Mouse (Mus musculus): ENCODE data around the gene Slc44a3.

Slc44a3 gene

DNA sequence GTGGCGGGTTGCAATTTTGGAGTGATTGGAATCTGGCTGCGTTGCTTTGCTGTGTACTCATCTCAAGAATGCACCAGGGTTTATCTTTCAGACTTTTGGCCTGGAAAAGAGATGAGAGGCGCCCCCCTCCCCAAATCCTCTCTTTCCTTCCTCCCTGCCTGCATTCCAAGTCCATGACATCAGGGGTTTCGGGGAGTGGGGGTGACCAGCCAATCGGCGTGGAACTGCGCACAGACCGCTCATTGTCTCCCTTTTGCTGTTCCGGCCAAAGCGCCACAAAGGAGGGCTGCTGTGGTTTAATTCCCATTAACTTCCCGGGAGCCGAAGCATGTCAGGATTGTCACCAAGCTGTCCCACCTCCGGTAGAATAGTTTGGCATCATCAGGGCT lies 104.7 kb downstream of the Slc44a3 start:
- DNase-seq (ENCODE audit: low read depth, low spot score), result peak; percentile 94

DNA sequence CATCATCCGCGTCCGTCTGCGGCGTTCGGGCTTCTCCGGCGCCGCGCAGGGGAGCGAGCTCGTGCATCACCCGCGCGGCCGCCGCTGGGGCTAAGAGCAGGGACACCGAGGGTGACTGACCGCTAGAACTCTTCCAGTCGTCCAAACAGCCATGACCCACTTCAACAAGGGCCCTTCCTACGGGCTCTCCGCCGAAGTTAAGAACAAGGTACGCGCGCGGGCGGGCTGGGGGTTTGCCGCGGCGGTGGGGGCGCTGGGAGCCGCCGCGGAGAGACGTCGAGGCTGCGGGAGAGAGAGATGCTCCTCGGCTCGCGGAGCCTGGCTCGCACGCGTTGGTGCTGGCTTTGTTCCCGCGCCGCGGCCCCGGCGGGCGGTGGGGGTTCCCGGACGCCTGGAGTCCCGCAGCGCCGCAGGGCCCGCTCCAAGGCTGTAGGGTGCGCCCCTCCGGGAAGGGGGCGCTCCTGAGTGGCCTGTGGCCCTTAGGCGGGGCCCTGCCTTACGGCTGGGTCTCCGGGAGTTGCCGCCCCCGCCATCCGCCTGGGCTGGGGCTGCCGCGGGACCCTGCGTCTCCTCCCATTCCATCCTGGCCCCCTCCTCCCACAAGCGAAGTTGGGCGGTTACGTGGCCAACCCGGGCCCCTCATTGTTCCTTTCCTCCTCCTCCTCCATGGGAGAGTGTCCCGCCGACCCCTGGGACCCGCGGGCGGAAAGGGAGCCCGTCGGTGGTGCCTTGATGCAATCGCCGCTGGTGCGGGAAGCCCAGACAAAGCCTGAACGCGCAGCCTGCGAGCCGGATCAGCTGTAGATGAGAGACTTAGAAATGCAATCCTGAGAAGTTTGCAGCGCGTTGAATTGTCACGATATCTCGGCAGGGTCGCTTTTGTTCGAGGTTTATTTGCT lies 105.3 kb downstream of the Slc44a3 start:
- peak; percentile 84 for DNase-seq (ENCODE audit: low read depth, low spot score)

DNA sequence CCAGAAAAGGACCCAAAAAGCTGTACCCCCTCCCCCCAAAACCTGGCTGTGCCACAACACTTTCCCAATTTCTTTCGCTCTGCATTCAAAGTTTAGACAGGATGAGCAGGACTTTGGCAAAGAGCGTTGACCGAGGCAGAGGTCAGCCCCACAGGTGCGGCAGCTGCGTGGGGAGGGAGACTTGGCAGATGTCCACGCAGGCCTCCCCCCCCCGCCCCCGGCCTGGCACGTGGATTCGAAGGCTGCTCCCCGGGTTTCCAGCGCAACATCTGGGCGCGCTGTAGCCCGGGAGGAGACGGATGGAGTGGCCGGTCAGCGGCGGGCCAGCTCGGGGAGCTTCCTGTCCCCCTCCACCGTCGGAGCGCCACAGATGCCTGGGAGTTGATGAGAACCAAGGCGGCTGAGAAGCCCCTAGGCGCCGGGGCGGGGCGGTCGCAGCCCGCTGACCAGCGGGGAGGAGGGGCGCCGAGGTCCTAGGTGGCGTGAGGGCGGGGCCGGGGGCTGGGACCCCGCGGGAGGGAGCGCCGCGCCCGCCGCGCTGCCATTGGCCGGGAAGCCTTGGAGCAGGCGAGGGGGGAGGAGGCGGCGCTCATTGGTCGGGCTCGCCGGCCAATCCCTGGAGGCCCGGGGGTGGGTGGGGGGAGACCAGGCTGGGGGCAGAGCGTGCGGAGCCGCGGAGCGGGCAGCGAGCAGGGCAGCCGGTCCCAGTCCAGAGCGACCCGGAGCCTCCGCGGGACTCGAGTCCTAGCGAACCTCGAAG lies 106.2 kb downstream of the Slc44a3 start, which contains the start of gene Cnn3:
Gene Cnn3, plus strand, starts transcription at position 637 of the 760 bp plus-strand sequence.
- peak; percentile 94 for DNase-seq (ENCODE audit: low read depth, low spot score)

DNA sequence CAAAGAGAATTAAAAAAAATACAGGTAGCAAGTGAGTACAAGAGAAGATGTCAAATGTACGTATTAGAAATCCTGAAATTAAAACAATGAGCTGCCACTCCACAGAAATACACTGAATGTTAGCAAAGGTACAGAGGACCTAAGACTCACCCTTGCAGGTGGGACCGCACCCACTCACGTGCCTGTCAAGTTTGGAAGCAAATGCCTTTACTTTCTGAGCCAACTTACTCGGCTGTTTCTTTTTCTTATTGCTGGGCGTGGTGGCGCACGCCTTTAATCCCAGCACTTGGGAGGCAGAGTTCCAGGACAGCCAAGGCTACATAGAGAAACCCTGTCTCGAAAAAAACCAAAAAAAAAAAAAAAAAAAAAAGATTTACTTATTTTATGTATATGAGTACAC lies 109.8 kb downstream of the Slc44a3 start:
- peak; percentile 52 for DNase-seq (ENCODE audit: low read depth, low spot score)

DNA sequence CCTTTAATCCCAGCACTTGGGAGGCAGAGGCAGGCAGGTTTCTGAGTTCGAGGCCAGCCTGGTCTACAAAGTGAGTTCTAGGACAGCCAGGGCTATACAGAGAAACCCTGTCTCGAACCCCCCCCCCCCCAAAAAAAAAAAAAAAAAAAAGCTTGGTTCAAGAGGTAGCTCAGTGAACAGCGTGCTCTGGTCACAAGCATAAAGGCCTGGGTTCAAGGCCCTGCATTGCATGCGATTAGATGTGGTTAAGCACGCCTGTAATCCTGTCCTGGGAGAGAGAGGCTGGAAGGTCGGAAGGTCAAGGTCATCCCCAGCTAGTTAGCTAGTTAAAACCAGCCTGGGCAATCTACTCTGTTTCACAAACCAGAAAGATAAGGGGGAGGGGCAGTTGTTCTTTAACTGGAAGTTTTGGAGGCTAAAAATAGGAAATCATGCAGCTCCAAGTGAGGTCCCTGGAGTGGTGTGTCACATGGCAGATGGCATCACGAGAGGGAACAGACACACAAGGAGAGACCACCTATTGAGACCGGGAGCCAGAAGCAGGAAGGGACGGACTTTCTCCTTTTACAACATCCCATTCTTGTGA lies 113.3 kb downstream of the Slc44a3 start:
- peak; percentile 99 for DNase-seq (ENCODE audit: low read depth, low spot score)

DNA sequence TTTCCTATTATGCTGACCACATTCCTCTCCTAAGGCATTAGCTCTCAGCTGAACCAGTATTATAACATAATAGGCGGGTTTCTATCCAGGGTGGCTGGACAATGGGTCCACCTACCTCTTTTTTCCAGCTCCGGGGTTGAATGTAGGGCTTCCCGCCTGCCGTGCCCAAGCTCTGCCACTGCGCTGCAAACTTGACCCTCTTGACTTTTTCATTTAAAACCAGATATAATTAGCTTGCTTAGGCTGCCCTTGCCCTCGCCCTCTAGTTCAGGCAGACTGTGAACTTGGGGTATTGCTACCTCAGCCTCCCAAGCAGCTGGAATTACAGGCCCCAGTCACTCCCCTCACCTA lies 114.0 kb downstream of the Slc44a3 start:
- peak; percentile 72 for DNase-seq (ENCODE audit: low read depth, low spot score)

DNA sequence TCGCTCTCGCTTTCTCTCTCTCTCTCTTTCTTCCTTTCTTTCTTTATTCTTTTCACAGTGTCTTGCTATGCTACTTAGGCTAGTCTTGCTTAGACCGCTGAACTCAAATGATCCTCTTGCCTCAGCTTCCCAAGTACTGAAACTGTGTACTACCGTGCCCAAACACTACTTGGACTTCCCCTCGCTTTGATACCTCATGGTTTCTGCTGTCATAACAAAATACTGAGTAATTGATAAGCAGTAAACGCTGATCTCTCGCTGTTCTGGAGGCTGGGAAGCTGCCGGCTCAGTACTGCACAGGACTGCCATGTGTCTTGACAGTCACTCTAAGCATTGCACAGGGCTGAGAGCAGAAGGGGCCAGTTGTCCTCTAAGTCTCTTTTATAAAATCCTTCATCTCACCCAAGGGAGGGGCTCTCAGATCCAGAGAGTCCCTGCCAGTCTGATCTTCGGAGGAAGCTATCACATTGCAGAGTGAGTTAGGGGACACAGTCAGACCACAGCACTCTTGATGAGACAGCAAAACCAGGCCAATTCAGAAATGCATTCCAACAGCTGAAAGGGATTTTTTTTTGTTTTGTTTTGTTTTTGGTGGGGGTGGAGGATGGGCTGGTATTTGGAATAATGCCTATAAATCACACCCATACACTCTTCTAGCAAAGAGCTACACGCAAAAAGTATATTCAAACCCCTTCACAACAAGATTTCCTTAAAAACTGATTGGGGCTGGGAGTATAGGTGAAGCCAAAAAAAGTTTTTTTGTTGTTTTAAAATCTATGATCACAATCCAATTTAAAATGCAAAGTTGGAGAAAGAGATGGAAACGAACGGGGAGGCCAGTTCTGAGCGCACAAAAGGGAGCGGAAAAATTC lies 114.6 kb downstream of the Slc44a3 start:
- peak; percentile 57 for DNase-seq (ENCODE audit: low read depth, low spot score)

DNA sequence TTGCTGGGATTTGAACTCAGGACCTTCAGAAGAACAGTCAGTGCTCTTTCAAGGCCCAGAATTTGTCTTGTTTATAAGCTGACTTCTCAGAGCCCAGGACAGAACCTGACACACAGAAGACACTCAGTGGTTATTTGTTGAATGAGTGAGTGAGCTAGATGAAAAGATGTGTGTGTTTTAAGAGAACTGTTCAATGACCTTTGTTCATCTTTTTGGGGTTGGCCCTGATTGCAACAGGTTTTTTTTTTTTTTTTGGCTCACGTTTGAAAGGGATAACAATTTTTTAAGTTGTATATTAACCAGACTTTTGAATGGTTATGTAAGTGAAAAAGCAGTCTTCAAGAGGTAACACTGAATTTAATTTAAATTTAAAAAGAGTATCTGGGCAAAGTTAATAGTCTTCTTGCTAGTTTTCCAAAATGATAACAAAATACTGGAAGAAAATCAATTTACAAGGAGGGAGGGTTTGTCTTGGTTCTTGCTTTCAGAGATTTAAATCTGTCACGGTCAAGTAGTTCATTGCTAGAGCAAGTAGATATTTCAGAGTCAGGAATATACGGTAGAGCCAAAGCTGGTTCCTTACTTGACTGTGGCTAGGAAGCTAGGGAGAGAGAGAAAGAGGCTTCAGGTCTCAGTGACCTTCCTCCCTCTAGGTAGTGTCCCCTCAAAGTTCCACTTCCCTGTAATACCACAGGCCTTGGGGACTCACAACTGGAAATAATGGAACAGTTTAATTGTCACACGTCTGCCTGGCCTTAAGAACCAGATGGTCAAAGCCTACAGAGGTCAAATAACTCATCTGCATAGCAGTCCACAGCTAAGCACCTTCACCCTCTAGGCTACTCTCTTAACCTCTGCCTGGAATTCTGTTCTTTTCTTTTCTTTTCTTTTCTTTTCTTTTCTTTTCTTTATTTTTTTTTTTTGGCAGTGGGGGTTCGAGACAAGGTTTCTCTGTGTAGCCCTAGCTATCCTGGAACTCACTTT lies 115.7 kb downstream of the Slc44a3 start:
- peak; percentile 56 for DNase-seq (ENCODE audit: low read depth, low spot score)

DNA sequence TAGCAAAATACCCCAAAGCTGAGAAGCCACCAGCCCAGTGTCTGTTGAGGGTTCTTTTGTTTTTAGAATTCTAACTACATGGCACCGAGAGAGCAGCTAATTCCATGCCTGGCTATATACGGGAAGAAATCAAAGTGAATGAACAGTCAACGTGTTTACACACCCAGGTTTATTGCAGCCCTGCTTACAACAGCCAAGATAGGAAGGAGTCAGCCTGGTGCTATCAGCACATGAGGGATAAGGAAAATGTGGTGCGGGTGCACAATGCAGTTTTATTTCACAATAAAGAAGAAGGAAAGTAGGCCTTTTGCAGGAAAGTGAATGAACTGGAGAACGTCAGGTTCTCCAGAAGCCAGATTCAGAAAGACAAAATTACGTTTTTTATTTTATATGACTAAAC lies 120.8 kb downstream of the Slc44a3 start:
- no peak for DNase-seq (ENCODE audit: low read depth, low spot score)

Data from R1 (cell line).